Mouse (Mus musculus): ENCODE data around the gene Gm17324.
"Not testable (repeated sequence)": the region's sequence is repeated elsewhere in the genome, so short reads cannot be mapped to it uniquely, and the experiment has no call there.

- TF ChIP-seq CTCF (IDR thresholded peaks at IDR 0.05; ENCODE audit: borderline replicate concordance, insufficient read depth, low read depth, low read length); POLR2A (IDR thresholded peaks at IDR 0.05; ENCODE audit: borderline replicate concordance, insufficient read depth, low read length): not testable (repeated sequence)
These were observed 30.7 kb upstream of the Gm17324 start for GRCm38 (mm10) chr9:78479308-78479707.

Measured in cerebellum, adult 2 months (tissue).